Mouse (Mus musculus) small intestine, adult 2 months (tissue): ENCODE data around the gene Gm5475. TPM values are rescaled to one million over a fixed set of nuclear protein-coding genes. Genes with fewer than 3 reads are reported as not detected.

Experiments
- H3K27ac ChIP-seq: fragments of 200-500 bp; 2 replicates; pipeline ENCODE4 v1.5.1; 2012; ENCODE audit warnings: low read depth, low read length, control low read depth, inconsistent platforms; ENCODE audit not compliant: insufficient read depth
- H3K27me3 ChIP-seq: fragments of 200-500 bp; 2 replicates; pipeline ENCODE4 v1.6.1; 2012; ENCODE audit warnings: mild to moderate bottlenecking, moderate library complexity, low read length, inconsistent platforms; ENCODE audit not compliant: control insufficient read depth, insufficient read depth
- H3K36me3 ChIP-seq: fragments of 200-500 bp; 2 replicates; pipeline ENCODE4 v1.6.1; 2012; ENCODE audit warnings: mild to moderate bottlenecking, low read length, control low read depth, inconsistent platforms; ENCODE audit not compliant: control insufficient read depth, insufficient read depth
- H3K4me1 ChIP-seq: fragments of 200-500 bp; 2 replicates; pipeline ENCODE4 v1.6.1; 2012; ENCODE audit warnings: low read length, inconsistent platforms, mixed read lengths; ENCODE audit not compliant: control insufficient read depth, insufficient read depth, insufficient read length
- H3K4me3 ChIP-seq: fragments of 200-500 bp; 2 replicates; pipeline ENCODE4 v1.5.1; 2012; ENCODE audit warnings: low read depth, mild to moderate bottlenecking, control low read depth, inconsistent platforms, low read length, moderate library complexity
- CTCF ChIP-seq: fragments of 200-500 bp; IDR thresholded peaks from 2 replicates; pipeline ENCODE4 v1.5.1; 2012; ENCODE audit warnings: low read depth, mild to moderate bottlenecking, control low read depth, inconsistent platforms, low read length, moderate library complexity, mixed read lengths; ENCODE audit not compliant: insufficient replicate concordance, insufficient read length; ENCODE audit errors: extremely low read depth
- POLR2A ChIP-seq: fragments of 200-500 bp; IDR thresholded peaks from 2 replicates; pipeline ENCODE4 v1.6.1; 2012; ENCODE audit warnings: low read depth, mild to moderate bottlenecking, control low read depth, inconsistent platforms, low read length, moderate library complexity
- WGBS: fragments of 180-500 bp; shearing (Covaris S2); methylation state at CpG from one replicate; pipeline ENCODE4 v1.1.7; 2018; 5-methylcytosine and 5-hydroxymethylcytosine counted together
- polyA plus RNA-seq: library from polyadenylated mRNA; depleted of rRNA; stranded (reverse); fragments of >200 nt; gene quantifications from 2 replicates; pipeline ENCODE4 v1.2.3, GENCODE M21; 2012

The Gm5475 gene
- polyA plus RNA-seq, 1 experiment, result 0.13 TPM

DNA sequence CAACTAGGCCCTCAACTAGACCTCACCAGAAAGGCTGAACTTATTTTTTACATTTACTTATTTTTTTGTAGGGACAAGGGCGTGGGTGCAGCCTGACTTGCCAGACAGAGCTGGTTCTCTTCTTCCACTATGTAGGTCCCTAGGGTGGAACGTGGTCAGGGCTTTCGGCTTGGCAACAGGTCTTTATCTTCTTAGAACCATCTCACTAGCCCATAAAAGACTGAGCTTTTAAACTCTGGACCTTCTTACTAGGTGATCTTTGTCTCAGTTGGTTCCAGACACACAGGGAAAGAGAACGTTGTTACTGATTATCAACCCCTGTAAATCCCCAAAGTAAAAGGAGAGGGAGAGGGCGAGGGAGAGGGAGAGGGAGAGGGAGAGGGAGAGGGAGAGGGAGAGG is 8.6 kb upstream of the Gm5475 start:
- Histone ChIP-seq H3K4me3 (no peak overlapping the region), H3K36me3 (peaks cover 21% of the 10 kb centered on the region), H3K4me1 (peaks cover 23% of the 10 kb centered on the region), H3K27me3 (no peaks in the 10 kb centered on the region), H3K27ac (peak overlapping the region; percentile 84)
- 41% methylated on average over 4 of the region's 5 CpGs for WGBS
- no peak for TF ChIP-seq POLR2A
- TF ChIP-seq CTCF, result no peak

DNA sequence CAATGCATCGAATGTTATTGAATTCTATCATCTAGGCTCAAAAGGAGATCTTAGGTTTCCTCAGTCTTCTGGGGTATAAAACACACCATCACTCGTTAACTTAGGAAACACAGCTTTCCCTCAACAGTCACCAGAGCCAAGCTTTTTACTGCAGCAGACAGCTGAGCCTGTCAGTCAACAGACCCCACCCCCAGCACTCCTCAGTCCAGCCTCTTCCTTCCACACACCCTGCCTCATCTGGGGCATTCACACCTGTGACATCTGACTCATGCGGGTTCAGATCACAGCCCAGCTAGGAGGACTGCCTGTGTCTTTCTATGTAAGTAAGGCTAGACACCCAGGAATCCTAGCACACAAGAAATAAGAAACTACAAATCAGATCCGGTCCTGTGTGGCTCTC is 7.9 kb upstream of the Gm5475 start:
- WGBS, result 34% methylated on average over 4 of the region's 4 CpGs
- TF ChIP-seq POLR2A, result no peak
- H3K27ac ChIP-seq, result peak overlapping the region; percentile 69

DNA sequence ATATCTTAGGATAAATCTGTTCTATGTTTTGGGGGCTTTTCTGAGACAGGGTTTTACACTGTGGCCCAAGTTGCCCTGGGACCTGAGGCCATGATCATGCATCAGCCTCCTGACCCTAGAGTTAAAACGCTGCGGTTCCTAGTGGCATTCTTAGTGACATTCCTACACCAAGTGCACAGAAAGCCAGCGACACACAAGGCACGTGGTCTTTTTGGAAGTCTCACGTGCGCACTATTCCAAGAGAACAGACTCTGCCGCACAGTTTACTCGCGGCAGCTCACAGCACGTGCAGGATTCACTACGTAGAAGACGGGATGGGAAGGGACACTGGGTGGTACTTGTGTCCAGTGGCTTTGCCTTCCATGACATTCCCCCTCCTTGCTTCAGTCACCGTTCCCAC is 7.0 kb upstream of the Gm5475 start:
- TF ChIP-seq CTCF (no peak), POLR2A (no peak)
- no peaks in the 10 kb centered on the region for H3K27me3 ChIP-seq
- peaks cover 29% of the 10 kb centered on the region for H3K4me1 ChIP-seq
- WGBS, result 93% methylated on average over 13 of the region's 13 CpGs
- peaks cover 10% of the 10 kb centered on the region for H3K36me3 ChIP-seq
- H3K4me3 ChIP-seq, result no peak overlapping the region
- H3K27ac ChIP-seq, result no peak overlapping the region

More for the DNA sequence above, 7.9 kb upstream of the Gm5475 start:
- Histone ChIP-seq H3K27me3 (no peaks in the 10 kb centered on the region), H3K4me1 (peaks cover 23% of the 10 kb centered on the region), H3K4me3 (no peak overlapping the region), H3K36me3 (peaks cover 17% of the 10 kb centered on the region)

GRCm38 (mm10) chr15:100415684-100416083 is 6.3 kb upstream of the Gm5475 start:
- WGBS, result 64% methylated on average over 8 of the region's 8 CpGs
- TF ChIP-seq POLR2A, result peak; percentile 32; the same call in 1 of the 2 replicates
- TF ChIP-seq CTCF, result no peak
- H3K36me3 ChIP-seq, result peaks cover 4% of the 10 kb centered on the region; the same call in 1 of the 2 replicates
- no peaks in the 10 kb centered on the region for H3K27me3 ChIP-seq
- peaks cover 27% of the 10 kb centered on the region for H3K4me1 ChIP-seq
- no peak overlapping the region for H3K4me3 ChIP-seq
- no peak overlapping the region for H3K27ac ChIP-seq

DNA sequence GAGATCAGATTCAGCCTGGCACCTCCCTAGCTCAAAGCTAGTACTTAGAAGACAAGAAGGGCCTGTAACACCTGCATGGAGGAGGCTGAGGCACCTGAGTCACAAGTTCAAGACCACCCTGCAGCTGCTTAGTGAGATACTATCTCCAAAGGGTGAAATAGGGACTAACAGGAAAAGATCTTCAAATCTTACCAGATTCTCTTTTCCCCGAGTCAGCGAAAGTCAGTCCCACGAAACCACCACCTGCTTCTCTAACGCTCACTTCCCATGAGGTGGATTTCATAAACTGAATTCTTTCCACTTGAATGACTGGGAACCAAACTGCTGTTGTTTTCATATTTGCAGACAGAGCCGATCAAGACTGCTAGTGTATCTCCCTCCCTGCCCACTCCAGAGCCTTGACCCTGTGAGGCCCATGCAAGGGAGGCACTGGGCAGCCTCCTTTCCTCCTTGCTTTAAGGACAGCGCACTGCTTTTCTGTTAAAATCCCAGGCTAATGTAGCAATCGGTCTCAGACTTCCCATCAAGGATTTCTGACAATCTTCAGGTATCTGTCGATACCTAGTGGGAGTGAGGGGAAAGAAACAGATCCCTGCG is 4.0 kb upstream of the Gm5475 start:
- no peak overlapping the region for H3K27ac ChIP-seq
- H3K27me3 ChIP-seq, result no peaks in the 10 kb centered on the region
- TF ChIP-seq POLR2A, result no peak
- no peak for TF ChIP-seq CTCF
- 0 out of 2 replicates have a peak, but pooled peaks cover 4% of the 10 kb centered on the region for H3K36me3 ChIP-seq
- 83% methylated on average over 9 of the region's 9 CpGs for WGBS
- H3K4me1 ChIP-seq, result peaks cover 23% of the 10 kb centered on the region
- no peak overlapping the region for H3K4me3 ChIP-seq

GRCm38 (mm10) chr15:100419311-100419710 is 2.6 kb upstream of the Gm5475 start:
- 39% methylated on average over 8 of the region's 8 CpGs for WGBS

DNA sequence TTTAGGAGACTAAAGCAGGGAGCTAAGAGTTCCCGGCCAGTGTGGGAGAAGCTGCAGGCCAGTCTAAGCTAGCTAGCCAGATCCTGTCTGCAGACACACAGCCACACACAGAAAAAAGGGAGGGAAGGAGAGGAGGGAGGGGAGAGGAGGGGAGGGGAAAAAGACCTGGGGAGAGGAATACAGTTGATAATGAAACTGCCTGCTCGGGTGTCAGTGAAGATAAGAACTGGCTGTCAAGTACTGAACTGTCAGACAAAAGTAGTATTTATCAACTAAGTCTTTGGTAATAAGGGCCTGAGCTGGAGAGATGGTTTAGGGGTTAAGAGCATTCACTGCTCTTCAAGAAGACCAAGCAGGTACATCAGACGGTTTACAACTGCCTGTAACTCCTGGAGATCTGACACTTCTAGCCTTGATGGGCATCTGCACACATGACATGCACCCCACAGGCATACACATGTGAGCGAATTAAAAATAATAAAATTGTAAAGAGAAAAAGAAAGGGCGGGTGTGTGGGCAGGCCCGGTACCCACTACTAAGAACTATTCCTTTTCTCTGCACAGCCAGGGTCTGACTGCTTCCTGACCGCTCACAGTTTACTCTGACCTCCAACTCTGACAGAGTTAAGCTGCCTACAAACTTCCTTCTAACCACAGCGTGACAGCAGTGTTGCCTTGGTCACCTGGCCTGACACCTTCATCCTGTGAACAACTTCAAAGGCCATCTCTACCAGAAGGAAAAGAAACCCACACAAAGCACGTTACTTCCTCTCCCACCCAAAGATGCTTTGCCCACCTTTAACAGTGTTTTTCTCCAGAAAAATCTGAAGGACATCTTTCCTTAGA is 1.8 kb upstream of the Gm5475 start:
- no peaks in the 10 kb centered on the region for H3K27me3 ChIP-seq
- WGBS, result 18% methylated on average over 9 of the region's 9 CpGs
- H3K4me1 ChIP-seq, result peaks cover 20% of the 10 kb centered on the region
- H3K4me3 ChIP-seq, result peak overlapping the region; percentile 19; the same call in 1 of the 2 replicates
- no peak for TF ChIP-seq CTCF
- TF ChIP-seq POLR2A, result no peak
- 0 out of 2 replicates have a peak, but pooled peaks cover 4% of the 10 kb centered on the region for H3K36me3 ChIP-seq
- peak overlapping the region; percentile 94 for H3K27ac ChIP-seq

More at GRCm38 (mm10) chr15:100419311-100419710, 2.6 kb upstream of the Gm5475 start:
- 0 out of 2 replicates have a peak, but pooled peaks cover 4% of the 10 kb centered on the region for H3K36me3 ChIP-seq
- TF ChIP-seq CTCF, result no peak
- no peak for TF ChIP-seq POLR2A
- H3K27me3 ChIP-seq, result no peaks in the 10 kb centered on the region
- H3K4me3 ChIP-seq, result no peak overlapping the region
- peaks cover 23% of the 10 kb centered on the region for H3K4me1 ChIP-seq
- H3K27ac ChIP-seq, result peak overlapping the region; percentile 94; the same call in 1 of the 2 replicates
